Mouse (Mus musculus) adrenal gland (tissue): ENCODE data around the gene Lrrk1.

Experiments
- intact Hi-C: fragments of 180-260 bp; cut with DNase I; formaldehyde crosslinking; loops from one replicate; pipeline ENCODE4 v1.15.1; 2025
- long read RNA-seq, 2 experiments: library from polyadenylated mRNA; unstranded; transcript quantifications; one replicate each; pipeline ENCODE4 v2.0.0; 2020; ENCODE audit warnings: borderline replicate concordance in 1 of 2; ENCODE audit not compliant: insufficient replicate concordance in 1 of 2

Gene Lrrk1
- long read RNA-seq, experiment 1, partial matches to known transcripts, result 2 of 6 reads
- long read RNA-seq, experiment 1, other reads (novel, unspliced or antisense), result 2 of 6 reads
- long read RNA-seq, experiment 2, partial matches to known transcripts, result 4 of 7 reads
- long read RNA-seq, experiment 2, other reads (novel, unspliced or antisense), result 2 of 7 reads

DNA sequence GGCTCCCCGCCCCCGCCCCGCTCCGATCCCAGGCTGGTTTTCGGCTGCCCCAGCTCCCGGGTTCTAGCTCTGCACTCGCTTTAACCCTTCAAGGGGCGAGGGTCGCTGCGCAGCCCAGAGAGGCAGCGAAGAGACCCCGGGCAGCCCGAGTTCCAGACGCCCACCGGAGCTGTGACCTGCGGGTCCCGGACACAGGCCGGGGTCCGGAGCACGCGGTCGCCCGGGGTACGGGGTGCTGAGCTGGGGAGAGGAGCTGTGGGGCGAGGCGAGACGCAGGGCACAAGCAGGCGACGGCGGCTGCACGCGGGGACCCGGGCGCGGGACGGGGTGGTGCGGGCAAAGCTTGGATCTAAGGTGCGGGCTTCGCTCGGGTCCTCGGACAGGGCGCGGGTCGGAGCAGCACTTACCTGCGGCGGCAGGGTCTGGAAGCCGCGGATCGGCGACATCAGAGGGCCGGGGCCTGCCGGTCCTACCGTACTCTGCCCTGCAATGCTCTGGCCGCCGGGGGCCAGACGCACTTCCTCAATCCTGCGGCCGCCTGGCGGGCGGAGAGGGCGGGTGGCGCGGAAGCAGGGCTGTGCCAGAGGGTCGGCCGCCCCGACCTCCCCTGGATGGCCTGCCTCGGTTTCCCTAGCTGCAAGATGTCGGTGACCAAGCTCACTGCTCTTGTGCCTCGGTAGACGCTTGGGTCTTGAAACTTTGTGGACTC lies at the start of gene Lrrk1:
Lrrk1 (minus strand) TSS at position 538 of the 709 bp plus-strand sequence.
- intact Hi-C loops, result loop anchor here (2.0 to 5.0 kb wide), 2 partner anchors 46 to 77 kb away; no protein-coding TSS in a partner anchor

DNA sequence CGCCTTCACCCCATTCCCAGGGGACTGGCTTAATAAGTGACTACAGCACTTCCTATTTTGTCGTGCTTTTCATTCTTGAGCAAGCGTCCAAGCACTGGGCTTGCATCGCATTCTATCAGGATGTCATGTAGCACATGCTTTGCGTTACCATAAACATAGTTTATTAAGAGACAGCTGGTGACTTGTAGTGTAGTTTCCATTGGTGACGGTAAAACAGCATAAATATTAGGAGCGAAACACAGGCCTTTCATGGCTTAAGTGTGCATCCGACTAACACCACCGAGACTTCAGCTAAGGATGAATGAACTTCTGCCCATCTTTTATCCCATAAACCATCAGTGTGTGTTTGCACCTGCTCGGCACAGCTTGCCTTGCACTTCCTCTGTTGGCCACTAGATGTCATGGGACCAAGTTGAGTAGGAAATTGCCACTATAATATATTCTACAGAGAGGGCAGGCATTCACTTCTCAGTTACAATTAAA lies 46.3 kb upstream of the Lrrk1 start:
- intact Hi-C loops, result loop anchor here (2.0 kb wide), 1 partner anchor 226 kb away; no protein-coding TSS in a partner anchor

DNA sequence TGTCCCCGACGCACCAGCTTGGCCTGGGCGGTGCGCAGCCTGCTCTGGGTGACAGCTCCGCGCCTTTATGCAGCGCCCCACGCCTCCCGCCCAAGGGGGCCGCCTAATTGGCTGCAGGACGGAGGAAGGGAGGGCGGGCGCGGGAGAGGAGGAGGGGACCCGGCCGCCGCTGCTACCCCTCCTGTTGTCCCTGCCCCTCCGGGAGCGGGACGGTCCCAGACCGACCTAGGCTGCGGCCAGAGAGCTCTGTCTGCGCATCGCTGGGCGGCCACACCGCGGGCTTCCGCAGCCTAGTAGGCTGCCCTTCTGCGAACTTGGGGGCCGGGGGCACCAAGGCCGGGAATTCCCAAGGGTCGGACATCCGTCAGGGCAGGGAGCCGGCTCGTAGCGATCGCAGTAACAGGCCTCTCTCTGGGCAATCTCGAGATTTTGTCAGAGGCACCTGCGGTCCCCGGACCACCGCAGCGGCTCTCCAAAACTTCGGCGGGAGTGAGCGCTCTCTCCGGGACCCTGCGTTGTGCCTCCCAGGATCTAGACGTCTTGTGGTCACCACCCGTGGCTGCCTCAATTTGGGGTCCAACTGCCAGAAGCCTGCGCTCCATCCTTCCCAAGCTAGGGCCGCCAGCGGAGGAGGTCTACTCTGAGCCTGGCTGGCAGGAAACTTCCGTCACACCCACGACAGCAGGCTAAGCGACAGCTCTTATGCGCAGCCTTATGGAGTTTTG lies 39.4 kb upstream of the Lrrk1 start, which contains the start of gene Aldh1a3:
Aldh1a3 (minus strand) TSS at position 81 of the 725 bp plus-strand sequence.
- intact Hi-C loops, result no loop called here

DNA sequence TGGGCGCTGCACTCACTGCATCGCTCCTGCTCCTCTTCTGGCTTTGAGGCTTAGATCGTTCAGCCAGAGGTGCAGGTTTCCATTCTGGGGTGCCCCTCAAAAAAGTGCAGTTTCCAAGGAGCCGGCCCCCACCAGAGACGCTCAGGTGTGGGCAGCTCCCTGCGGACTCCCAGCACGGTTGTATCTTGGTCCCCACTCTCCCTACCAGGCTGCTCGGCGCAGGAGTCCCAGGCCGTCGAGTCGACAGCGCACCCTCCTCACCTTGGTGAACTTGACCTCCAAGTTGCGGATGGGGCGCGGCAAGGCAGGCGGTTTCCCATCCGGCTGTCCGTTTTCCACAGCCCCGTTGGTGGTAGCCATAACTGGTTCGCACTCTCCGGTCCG lies 38.9 kb upstream of the Lrrk1 start:
- intact Hi-C loops, result no loop called here

DNA sequence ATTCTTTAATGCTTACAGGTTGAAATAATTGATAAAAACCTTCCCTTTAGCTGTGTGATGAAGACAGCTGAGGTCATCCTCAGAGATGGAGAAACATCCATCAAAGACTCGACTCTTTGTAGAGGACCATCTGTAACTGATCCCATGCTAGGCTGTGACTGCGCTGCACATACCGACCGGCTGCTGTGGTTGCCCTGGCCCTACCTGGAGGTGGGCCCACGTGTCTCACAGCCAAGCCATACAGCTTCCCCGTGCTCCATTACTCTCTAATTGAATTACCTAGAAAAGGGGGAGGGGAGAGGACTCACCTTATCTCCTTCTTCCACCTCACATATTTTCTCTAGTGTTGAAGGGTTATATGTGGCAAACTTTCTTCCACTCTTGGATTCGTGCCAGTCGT lies 33.8 kb upstream of the Lrrk1 start:
- intact Hi-C loops, result no loop called here

DNA sequence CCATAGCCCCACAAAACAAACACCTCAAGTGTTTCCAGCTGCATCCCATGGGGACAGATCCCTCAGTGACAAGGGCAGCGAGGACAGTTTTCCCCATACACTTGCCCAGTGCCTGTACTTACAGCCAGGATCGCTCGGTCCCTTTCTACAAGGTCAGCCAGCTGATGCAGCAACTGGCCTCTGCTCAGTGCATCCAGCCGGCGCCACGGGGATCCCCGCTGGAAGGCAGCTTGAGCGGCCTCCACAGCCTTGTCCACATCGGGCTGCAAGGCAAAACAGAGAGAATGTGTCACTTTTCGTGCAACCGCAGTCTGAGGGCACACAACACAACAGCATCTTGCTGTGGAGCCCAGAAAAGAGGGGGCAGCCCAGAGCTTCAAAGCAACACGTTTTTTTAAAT lies 30.8 kb upstream of the Lrrk1 start:
- intact Hi-C loops, result no loop called here

DNA sequence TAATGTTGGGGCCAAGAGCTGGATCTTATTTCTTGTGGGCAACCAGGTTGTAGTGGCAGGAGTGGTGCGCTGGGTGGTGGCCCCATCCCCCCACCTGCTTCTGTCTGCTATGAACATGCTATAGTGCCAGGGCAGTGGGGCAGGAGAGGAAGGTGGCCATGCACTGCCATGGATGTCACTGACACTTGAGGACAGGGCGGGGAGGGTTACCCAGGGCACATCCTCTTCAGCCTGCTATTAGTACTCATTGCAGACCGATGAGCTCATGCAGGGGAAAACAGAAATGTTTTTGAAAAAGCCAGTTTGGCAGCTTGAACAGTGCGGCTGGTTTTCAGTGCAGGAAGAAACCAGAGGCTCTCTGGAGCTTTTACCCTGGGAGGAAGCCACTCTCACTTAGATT lies 28.7 kb upstream of the Lrrk1 start:
- intact Hi-C loops, result no loop called here

DNA sequence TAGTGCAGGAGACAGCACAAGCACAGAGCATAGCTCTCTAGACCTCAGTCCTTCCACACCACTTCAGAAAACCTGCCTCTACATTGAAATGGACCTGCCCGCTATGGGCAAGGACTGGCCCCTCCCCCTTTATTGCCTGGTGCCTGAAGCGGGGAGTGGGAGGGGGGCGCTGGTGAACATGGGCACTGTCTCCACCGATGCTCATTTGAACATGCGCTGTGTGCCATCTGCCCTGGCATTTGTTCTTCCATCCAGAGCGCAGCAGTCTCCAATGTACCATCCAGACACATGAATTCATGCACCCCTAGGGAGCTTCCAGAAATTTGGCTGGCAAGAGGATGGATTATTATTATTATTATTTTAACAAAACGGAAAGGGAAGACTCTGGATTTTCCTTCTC lies 24.9 kb upstream of the Lrrk1 start:
- intact Hi-C loops, result no loop called here

DNA sequence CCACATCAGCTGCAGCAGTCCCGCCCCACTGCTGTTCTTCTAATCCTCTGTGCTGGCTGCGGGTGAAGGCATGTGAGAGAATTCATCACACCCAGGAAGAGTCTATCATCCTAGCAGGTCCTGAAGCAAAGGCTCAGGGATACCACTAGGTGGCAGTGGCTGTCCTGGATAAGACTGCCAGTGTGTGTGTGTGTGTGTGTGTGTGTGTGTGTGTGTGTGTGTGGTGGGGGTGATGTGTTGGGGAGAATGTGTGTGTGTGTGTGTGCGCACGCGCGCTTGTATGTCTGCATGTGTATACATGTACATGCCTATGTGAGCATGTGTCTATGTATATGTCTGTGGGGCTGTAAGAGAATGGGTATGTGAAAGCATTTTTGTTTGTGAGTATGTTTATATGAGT lies 21.3 kb upstream of the Lrrk1 start:
- intact Hi-C loops, result no loop called here

DNA sequence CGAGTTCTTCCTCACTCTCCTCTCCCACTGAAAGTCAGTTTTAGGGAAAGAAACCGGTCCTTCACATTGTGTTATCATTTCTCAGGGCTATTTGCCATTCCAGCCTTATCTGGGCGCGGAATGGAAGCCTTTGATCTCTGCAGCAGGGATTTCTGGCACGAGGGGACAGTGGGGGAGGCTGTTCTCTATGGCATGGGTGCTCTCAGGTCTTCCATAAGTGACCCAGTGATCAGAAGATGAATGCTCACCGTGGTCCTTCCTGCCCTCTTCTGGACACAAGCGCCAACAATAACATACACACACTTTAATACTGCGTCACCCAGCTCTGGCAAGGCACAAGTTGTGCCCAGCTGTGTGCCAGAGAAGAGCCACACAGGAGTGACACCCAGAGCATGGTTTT lies 18.8 kb upstream of the Lrrk1 start:
- intact Hi-C loops, result no loop called here

DNA sequence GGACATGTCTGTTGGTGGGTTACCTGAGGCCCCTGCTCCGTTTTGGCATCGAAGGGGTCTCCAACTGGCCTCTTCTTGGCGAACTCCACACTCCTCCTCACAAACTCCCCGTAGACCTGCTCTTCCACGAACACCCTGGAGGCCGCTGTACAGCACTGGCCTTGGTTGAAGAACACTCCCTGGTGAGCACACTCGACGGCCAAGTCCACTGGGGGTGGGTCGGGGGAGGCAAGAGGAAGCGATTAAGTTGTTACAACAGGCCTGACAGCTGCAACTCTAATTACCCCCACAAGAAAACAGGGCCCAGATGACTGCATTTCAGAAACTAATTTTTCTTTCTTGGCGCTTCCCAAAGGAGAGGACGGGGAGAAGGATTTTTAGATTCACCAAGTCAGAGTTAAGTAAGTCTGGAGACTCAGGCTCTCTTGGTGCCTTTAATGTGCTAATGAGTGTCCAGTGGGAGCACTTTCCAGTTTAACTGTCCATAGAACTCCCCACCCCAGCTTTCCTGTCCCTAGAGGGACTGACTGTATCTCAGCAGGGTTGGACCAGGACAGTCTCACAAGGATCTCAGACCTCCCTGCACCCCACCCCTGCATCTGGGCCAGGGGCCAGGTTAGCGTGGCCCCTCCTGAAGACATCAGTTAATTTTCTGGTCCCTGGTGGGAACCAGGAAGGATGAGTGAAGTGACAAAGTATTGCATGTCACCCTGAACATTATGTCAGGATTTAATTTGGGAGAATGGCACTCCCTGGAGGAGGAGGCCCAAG lies 18.0 kb upstream of the Lrrk1 start:
- intact Hi-C loops, result no loop called here

DNA sequence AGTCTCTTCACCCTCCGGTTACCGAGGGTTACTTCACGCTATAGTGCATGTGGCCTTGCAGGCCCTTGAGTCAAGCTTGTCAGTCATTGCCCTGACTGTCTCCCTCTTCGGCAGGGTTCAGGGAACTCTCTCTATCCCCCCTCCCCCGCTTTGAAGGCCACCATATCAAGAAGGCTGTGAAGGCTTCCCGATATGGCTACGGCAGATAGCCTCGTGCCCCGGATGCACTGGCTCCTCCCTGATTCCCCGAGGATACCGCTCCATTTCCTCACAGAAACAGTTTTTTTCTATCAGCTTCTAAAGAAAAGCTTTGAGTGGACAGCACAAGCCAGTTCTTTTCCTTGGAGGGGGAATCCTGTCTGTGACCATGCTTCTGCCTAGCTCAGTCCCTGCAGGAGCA lies 17.4 kb upstream of the Lrrk1 start:
- intact Hi-C loops, result no loop called here

DNA sequence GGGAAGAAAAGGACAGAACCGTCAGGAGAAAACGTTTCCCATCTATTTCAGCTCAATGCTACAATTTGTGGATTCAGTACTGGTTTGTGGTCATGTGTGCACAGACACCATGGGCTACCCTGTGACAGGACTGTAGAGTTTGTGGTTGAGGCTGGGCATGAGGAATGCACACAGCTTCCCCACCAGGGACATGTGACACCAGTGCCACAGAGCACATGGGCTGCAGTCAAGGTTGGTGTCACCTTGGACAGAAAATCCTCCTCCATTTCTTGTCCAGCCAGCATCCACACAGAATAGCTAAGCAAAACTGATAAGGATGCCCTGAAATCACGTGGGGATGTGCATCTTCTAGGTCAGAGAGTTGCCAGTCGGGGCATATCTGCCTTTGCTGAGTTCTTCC lies 16.7 kb upstream of the Lrrk1 start:
- intact Hi-C loops, result no loop called here

DNA sequence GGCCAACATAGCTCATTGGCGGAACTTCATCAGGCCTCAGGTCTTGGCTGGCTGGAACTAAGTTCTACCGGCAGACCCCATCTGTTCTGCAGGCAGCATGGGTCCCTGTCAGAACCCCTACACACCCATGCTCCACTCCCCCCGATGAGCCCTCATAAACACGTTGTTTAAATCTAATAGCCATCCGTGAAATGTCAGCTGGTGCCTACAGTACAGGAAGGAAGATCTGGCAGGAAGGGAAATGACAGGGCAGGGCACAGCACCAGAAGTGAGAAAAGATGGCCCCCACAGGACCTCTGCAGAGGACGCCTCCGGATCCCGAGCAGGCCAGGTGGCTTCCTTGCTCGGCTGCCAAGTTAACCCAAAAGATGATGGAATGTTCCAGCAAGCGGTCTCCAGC lies 16.0 kb upstream of the Lrrk1 start:
- intact Hi-C loops, result no loop called here

DNA sequence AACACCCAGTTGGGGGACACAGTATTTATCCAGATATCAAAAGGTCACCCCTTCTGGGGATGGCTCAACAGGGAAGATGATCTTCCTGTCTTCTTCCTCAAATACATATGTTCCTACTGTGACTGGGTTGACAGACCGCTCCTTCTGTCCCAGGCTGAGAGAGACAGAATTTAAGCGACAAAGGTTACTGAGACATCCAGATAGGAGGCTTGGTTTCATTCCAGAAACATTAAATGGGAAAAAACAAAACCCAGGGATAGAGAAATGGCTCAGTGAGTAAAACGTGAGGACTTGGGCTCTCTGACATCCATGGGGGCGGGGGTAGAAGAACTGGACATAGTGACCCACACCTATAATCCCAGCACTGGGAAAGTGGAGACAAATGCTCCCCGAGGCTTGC lies 14.7 kb upstream of the Lrrk1 start:
- intact Hi-C loops, result no loop called here

DNA sequence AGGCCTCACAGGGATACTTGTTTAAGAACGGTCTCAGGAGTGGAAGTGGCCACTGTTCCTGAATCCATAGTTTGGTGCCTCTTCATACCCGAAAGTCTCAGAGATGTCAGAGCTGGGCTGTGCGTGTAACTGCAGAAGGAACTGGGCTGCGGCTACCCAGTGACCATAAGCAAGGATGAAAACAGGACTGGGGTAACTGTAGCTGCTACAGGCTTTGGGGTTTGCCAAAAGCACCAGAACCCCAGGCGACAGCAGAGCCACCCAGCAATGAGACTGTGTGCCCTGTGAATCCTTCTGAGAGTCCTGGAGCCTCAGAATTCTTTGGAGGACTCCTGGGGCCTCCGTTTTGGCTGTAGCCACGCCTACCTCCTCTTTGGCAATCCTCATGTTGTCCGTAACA lies 13.5 kb upstream of the Lrrk1 start:
- intact Hi-C loops, result no loop called here

DNA sequence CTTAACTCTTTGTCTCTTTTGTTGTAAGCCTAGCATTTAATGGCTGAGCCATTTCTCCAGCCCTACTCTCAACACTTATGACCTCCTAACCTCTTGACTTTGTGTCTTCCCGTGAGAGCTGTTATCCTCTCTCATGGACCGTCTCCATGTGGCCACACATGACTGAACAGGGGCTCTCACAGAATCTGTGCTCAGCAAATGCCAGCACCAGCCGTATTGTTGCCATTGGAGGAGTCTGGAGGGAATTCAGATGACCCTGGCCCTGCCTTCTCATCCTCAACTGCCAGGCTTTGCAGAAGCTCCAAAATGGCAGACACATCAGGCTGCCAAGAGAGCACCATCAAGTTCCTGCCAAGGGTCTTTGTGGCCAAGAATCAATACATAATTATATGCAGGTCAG lies 9.1 kb upstream of the Lrrk1 start:
- intact Hi-C loops, result no loop called here

DNA sequence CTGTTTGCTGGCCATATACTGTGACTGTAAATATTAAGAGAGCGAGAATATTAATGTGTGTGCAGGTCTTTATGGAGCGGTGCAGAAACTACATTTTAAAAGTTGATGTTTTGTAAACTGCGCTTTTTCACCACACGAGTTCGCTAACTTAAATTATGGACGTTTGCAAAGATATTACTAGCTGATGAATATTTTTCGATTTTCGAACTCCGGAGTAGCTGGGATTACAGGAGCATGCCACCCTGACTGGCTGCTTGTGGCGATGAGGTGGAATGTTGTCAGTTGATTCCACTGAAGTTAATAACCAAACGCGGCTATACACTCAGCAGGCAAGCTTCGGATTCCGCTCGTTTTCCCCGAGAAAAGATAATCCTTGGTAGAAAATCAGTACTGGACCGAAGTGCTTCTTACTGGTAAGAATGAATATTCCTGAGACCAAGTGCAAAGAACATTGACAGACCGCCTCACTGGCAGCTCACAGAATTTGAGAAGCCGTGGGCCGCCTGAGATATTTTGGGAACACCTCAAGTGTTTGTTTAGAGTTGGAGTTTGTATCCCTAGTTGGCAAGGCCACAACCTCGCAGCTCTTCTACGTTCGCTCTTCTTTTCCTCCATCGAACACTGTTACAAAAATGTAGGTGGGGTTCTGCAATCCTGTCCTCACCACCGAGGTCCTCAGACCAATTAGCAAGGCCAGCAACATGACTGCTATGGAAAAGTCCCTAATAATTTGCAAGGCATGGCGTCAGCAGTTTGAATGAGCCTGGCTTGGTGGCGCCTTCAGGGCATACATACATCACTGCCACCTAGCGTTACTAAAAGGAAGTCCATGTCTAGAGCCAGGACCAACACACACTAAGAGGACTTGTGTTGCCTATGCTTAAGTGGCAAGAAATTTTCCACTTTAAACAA lies 727 bp upstream of the Lrrk1 start:
- intact Hi-C loops, result loop anchor here (2.0 to 5.0 kb wide), 2 partner anchors 47 to 78 kb away; no protein-coding TSS in a partner anchor

DNA sequence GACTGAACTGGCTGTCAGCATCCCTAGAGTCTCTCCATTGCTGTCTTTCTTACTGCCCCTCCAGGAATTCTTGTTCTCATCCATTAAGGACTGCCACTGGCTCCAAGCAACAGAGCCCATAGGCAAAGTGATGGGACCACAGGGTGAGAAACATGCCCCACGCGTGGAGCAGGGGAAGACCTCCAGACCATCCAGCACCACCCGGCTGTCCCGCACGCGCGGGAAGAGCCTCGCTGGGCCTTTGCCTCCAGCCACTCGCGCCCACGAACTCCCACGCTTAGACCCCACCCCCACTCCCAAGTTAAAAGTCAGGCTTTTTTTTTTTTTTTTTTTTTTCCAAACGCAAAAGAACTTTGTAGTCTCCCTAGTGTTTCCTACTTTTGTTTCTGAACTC lies 734 bp downstream of the Lrrk1 start:
- intact Hi-C loops, result loop anchor here (5.0 kb wide), 1 partner anchor 45 kb away; no protein-coding TSS in a partner anchor

DNA sequence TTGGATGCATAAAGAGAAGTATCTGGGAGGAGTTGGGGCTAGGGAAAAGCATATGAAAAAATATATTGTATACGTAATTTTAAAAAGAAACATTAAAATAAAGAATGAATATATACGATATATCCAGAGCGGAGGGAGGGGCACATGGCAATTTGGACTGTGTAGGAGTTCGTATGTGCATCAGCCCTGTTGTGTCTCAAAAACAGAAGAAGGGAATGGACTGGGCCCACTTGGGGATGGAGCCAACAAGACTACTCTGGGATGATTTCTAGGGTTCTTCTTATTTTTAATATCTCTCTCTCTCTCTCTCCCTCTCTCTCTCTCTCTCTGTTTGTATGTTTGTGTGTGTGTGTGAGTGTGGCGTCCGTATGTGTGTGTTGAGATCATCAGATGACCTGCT lies 1.7 kb downstream of the Lrrk1 start:
- intact Hi-C loops, result loop anchor here (5.0 kb wide), 1 partner anchor 44 kb away; no protein-coding TSS in a partner anchor
